Mouse (Mus musculus) MEL (cell line): ENCODE measurements around the gene Zfp609.
A peak's percentile ranks its signal among the peaks of the same experiment; 100 is the strongest.
"Not testable (repeated sequence)": the region's sequence is repeated elsewhere in the genome, so short reads cannot be mapped to it uniquely, and the experiment has no call there.

Source experiments
- CHD2 ChIP-seq: IDR thresholded peaks from 2 replicates; pipeline ENCODE4 v1.6.1; 2011; ENCODE audit warnings: low read length, improper control_type of control experiment
- CTCF ChIP-seq, 3 experiments: IDR thresholded peaks in 2 of 3; conservative IDR thresholded peaks in 1 of 3; 2 replicates each; pipeline ENCODE4 v1.5.1; 2011 to 2012; ENCODE audit warnings: low read length in 3 of 3, low read depth in 2 of 3, mild to moderate bottlenecking in 2 of 3, improper control_type of control experiment in 1 of 3, inconsistent platforms in 1 of 3, mixed read lengths in 1 of 3, moderate library complexity in 1 of 3; ENCODE audit not compliant: control insufficient read depth in 1 of 3, insufficient read depth in 1 of 3, poor library complexity in 1 of 3, severe bottlenecking in 1 of 3
- E2F4 ChIP-seq: IDR thresholded peaks from 2 replicates; pipeline ENCODE4 v1.6.1; 2011; ENCODE audit warnings: low read depth, low read length, improper control_type of control experiment, borderline replicate concordance
- KAT2A ChIP-seq: conservative IDR thresholded peaks from 2 replicates; pipeline ENCODE4 v1.6.1; 2012; ENCODE audit warnings: low read depth, low read length, improper control_type of control experiment, inconsistent platforms
- MAX ChIP-seq: IDR thresholded peaks from 2 replicates; pipeline ENCODE4 v1.6.1; 2011; ENCODE audit warnings: low read length, improper control_type of control experiment
- MAZ ChIP-seq: IDR thresholded peaks from 2 replicates; pipeline ENCODE4 v1.6.1; 2012; ENCODE audit warnings: low read depth, mild to moderate bottlenecking, inconsistent platforms, low read length, improper control_type of control experiment
- POLR2A ChIP-seq, 2 experiments: IDR thresholded peaks; 2 replicates each; pipeline ENCODE4 v1.6.1; 2011 to 2012; ENCODE audit warnings: low read length in 2 of 2, mild to moderate bottlenecking in 2 of 2, control low read depth in 1 of 2, improper control_type of control experiment in 1 of 2, low read depth in 1 of 2, moderate library complexity in 1 of 2; ENCODE audit not compliant: control insufficient read depth in 1 of 2, insufficient read depth in 1 of 2, poor library complexity in 1 of 2
- RAD21 ChIP-seq: IDR thresholded peaks from 2 replicates; pipeline ENCODE4 v1.6.1; 2011; ENCODE audit warnings: mild to moderate bottlenecking, low read depth, low read length, improper control_type of control experiment
- USF2 ChIP-seq, 2 experiments: IDR thresholded peaks; 2 replicates each; pipeline ENCODE4 v1.6.1; 2011 to 2012; ENCODE audit warnings: improper control_type of control experiment in 2 of 2, low read length in 2 of 2, borderline replicate concordance in 1 of 2, inconsistent platforms in 1 of 2, low read depth in 1 of 2, mild to moderate bottlenecking in 1 of 2; ENCODE audit not compliant: insufficient read depth in 1 of 2
- ZKSCAN1 ChIP-seq: IDR thresholded peaks from 2 replicates; pipeline ENCODE4 v1.6.1; 2012; ENCODE audit warnings: low read depth, mild to moderate bottlenecking, inconsistent platforms, low read length, improper control_type of control experiment, moderate library complexity

- TF ChIP-seq KAT2A; ZKSCAN1; MAZ; MAX; E2F4; POLR2A (IDR thresholded peaks at IDR 0.05; ENCODE audit: control insufficient read depth in 1 of 2, insufficient read depth in 1 of 2, low read depth in 1 of 2, low read length in 2 of 2, poor library complexity in 1 of 2); USF2 (IDR thresholded peaks at IDR 0.05; ENCODE audit: borderline replicate concordance in 1 of 2, insufficient read depth in 1 of 2, low read depth in 1 of 2, low read length in 2 of 2); CHD2: not testable (repeated sequence)
- TF ChIP-seq CTCF (IDR thresholded peaks at IDR 0.05 in 2 of 3, conservative IDR thresholded peaks at IDR 0.05 in 1 of 3; ENCODE audit: control insufficient read depth in 1 of 3, insufficient read depth in 1 of 3, low read depth in 2 of 3, low read length in 3 of 3, poor library complexity in 1 of 3, severe bottlenecking in 1 of 3) (peak; percentile 3 to 52 (median 17); a peak in 2 of 6 replicates), RAD21 (peak; percentile 49)
Observed at GRCm38 (mm10) chr9:65651957-65652356, 175.4 kb downstream of the Zfp609 start.
